Mouse (Mus musculus) CH12.LX (cell line): ENCODE data around the gene Asic4. TPM values are rescaled to one million over a fixed set of nuclear protein-coding genes. Genes with fewer than 3 reads are reported as not detected.

Experiments used
- DNase-seq: peaks from one replicate; pipeline ENCODE4 v3.0.0-alpha.2; 2013; ENCODE audit errors: extremely low read depth
- H3K27ac ChIP-seq: 2 replicates; pipeline ENCODE4 v1.5.1; 2012; ENCODE audit warnings: low read depth, mild to moderate bottlenecking, control low read depth, moderate library complexity; ENCODE audit not compliant: insufficient read depth
- H3K27me3 ChIP-seq: replicated peaks from 2 replicates; pipeline ENCODE3; 2012; ENCODE audit warnings: inconsistent platforms
- H3K36me3 ChIP-seq, 2 experiments: replicated peaks in 1 of 2; 2 replicates each; pipeline versions ENCODE3 to v1.6.1; 2012; ENCODE audit warnings: inconsistent platforms in 1 of 2, low read length in 1 of 2, mild to moderate bottlenecking in 1 of 2, mixed read lengths in 1 of 2, moderate library complexity in 1 of 2; ENCODE audit not compliant: control insufficient read depth in 1 of 2, insufficient read depth in 1 of 2
- H3K4me1 ChIP-seq, 2 experiments: 2 replicates each; pipeline ENCODE4 v1.6.1; 2012; ENCODE audit warnings: inconsistent platforms in 1 of 2, moderate library complexity in 1 of 2; ENCODE audit not compliant: insufficient read depth in 2 of 2, control insufficient read depth in 1 of 2
- H3K4me2 ChIP-seq: 2 replicates; pipeline ENCODE4 v1.6.1; 2012; ENCODE audit warnings: low read depth, mild to moderate bottlenecking, control low read depth; ENCODE audit not compliant: poor library complexity, insufficient read depth, severe bottlenecking
- H3K4me3 ChIP-seq, 3 experiments: fragments of 150-350 bp in 1 of 3; sonication (generic) in 1 of 3; replicated peaks in 1 of 3; 2 replicates each; pipeline versions ENCODE3 to v1.5.1; 2011 to 2012; ENCODE audit warnings: low read depth in 2 of 3, low read length in 2 of 3, mild to moderate bottlenecking in 2 of 3, moderate library complexity in 2 of 3, control low read depth in 1 of 3, improper control_type of control experiment in 1 of 3, inconsistent platforms in 1 of 3, mixed read lengths in 1 of 3; ENCODE audit not compliant: poor library complexity in 1 of 3
- H3K79me2 ChIP-seq: replicated peaks from 2 replicates; pipeline ENCODE4 v1.6.1; 2012; ENCODE audit warnings: mild to moderate bottlenecking, moderate library complexity; ENCODE audit not compliant: control insufficient read depth, poor library complexity, insufficient read depth, severe bottlenecking; ENCODE audit errors: extremely low read depth
- H3K9ac ChIP-seq: 2 replicates; pipeline ENCODE4 v1.6.1; 2012; ENCODE audit warnings: low read depth, mild to moderate bottlenecking, control low read depth, moderate library complexity; ENCODE audit not compliant: insufficient read depth
- H3K9me3 ChIP-seq: replicated peaks from 2 replicates; pipeline ENCODE3; 2012; ENCODE audit warnings: low read length, inconsistent platforms, mixed read lengths
- BHLHE40 ChIP-seq: IDR thresholded peaks from 2 replicates; pipeline ENCODE4 v1.6.1; 2011; ENCODE audit warnings: mild to moderate bottlenecking, low read depth, low read length, improper control_type of control experiment
- CHD1 ChIP-seq: IDR thresholded peaks from 2 replicates; pipeline ENCODE4 v1.6.1; 2012; ENCODE audit warnings: low read depth, low read length, improper control_type of control experiment, inconsistent platforms
- CTCF ChIP-seq, 2 experiments: IDR thresholded peaks in 1 of 2; conservative IDR thresholded peaks in 1 of 2; 2 replicates each; pipeline ENCODE4 v1.5.1; 2011 to 2012; ENCODE audit warnings: low read depth in 2 of 2, low read length in 2 of 2, improper control_type of control experiment in 1 of 2, inconsistent platforms in 1 of 2, mild to moderate bottlenecking in 1 of 2, moderate library complexity in 1 of 2
- EP300 ChIP-seq: IDR thresholded peaks from 2 replicates; pipeline ENCODE4 v1.6.1; 2011; ENCODE audit warnings: low read length, improper control_type of control experiment
- GABPA ChIP-seq: IDR thresholded peaks from 2 replicates; pipeline ENCODE4 v1.6.1; 2012; ENCODE audit warnings: low read depth, low read length, improper control_type of control experiment, inconsistent platforms; ENCODE audit not compliant: insufficient replicate concordance
- HCFC1 ChIP-seq: IDR thresholded peaks from 2 replicates; pipeline ENCODE4 v1.6.1; 2012; ENCODE audit warnings: low read depth, mild to moderate bottlenecking, inconsistent platforms, low read length, improper control_type of control experiment
- IRF4 ChIP-seq: IDR thresholded peaks from 2 replicates; pipeline ENCODE4 v1.6.1; 2014; ENCODE audit warnings: low read depth, mild to moderate bottlenecking, inconsistent platforms, low read length, improper control_type of control experiment
- JUN ChIP-seq: IDR thresholded peaks from 2 replicates; pipeline ENCODE4 v1.6.1; 2011; ENCODE audit warnings: low read depth, mild to moderate bottlenecking, low read length, improper control_type of control experiment, moderate library complexity; ENCODE audit not compliant: insufficient read depth
- JUND ChIP-seq: conservative IDR thresholded peaks from 2 replicates; pipeline ENCODE4 v1.6.1; 2011; ENCODE audit warnings: low read depth, low read length, improper control_type of control experiment
- MAX ChIP-seq: IDR thresholded peaks from 2 replicates; pipeline ENCODE4 v1.6.1; 2011; ENCODE audit warnings: low read length, improper control_type of control experiment
- MAZ ChIP-seq: IDR thresholded peaks from 2 replicates; pipeline ENCODE4 v1.6.1; 2012; ENCODE audit warnings: low read depth, mild to moderate bottlenecking, inconsistent platforms, low read length, improper control_type of control experiment, moderate library complexity
- MEF2A ChIP-seq: IDR thresholded peaks from 2 replicates; pipeline ENCODE4 v1.6.1; 2014; ENCODE audit warnings: low read depth, mild to moderate bottlenecking, inconsistent platforms, low read length, improper control_type of control experiment, borderline replicate concordance
- MXI1 ChIP-seq: IDR thresholded peaks from 2 replicates; pipeline ENCODE4 v1.6.1; 2011; ENCODE audit warnings: mild to moderate bottlenecking, low read depth, low read length, improper control_type of control experiment
- MYC ChIP-seq: IDR thresholded peaks from 2 replicates; pipeline ENCODE4 v1.6.1; 2011; ENCODE audit warnings: low read depth, mild to moderate bottlenecking, improper control_type of control experiment, low read length
- NELFE ChIP-seq: IDR thresholded peaks from 2 replicates; pipeline ENCODE4 v1.6.1; 2011; ENCODE audit warnings: low read depth, low read length, improper control_type of control experiment
- POLR2A ChIP-seq: IDR thresholded peaks from 2 replicates; pipeline ENCODE4 v1.6.1; 2011; ENCODE audit warnings: low read depth, mild to moderate bottlenecking, improper control_type of control experiment, low read length
- POLR2AphosphoS2 ChIP-seq: IDR thresholded peaks from 2 replicates; pipeline ENCODE4 v1.6.1; 2011; ENCODE audit warnings: low read depth, low read length, improper control_type of control experiment
- RCOR1 ChIP-seq: conservative IDR thresholded peaks from 2 replicates; pipeline ENCODE4 v1.6.1; 2012; ENCODE audit warnings: low read depth, mild to moderate bottlenecking, inconsistent platforms, low read length, improper control_type of control experiment
- SIN3A ChIP-seq: IDR thresholded peaks from 2 replicates; pipeline ENCODE4 v1.6.1; 2012; ENCODE audit warnings: low read length, improper control_type of control experiment, inconsistent platforms
- TBP ChIP-seq: conservative IDR thresholded peaks from 2 replicates; pipeline ENCODE4 v1.6.1; 2011; ENCODE audit warnings: low read depth, low read length, improper control_type of control experiment
- TCF12 ChIP-seq: IDR thresholded peaks from 2 replicates; pipeline ENCODE4 v1.6.1; 2014; ENCODE audit warnings: low read depth, mild to moderate bottlenecking, inconsistent platforms, low read length, improper control_type of control experiment
- UBTF ChIP-seq: IDR thresholded peaks from 2 replicates; pipeline ENCODE4 v1.6.1; 2012; ENCODE audit warnings: low read depth, mild to moderate bottlenecking, inconsistent platforms, low read length, improper control_type of control experiment, moderate library complexity
- USF1 ChIP-seq: IDR thresholded peaks from 2 replicates; pipeline ENCODE4 v1.6.1; 2014; ENCODE audit warnings: low read depth, mild to moderate bottlenecking, inconsistent platforms, low read length, improper control_type of control experiment
- USF2 ChIP-seq: conservative IDR thresholded peaks from 2 replicates; pipeline ENCODE4 v1.6.1; 2011; ENCODE audit warnings: low read depth, low read length, improper control_type of control experiment
- ZC3H11A ChIP-seq: IDR thresholded peaks from 2 replicates; pipeline ENCODE4 v1.6.1; 2012; ENCODE audit warnings: low read depth, mild to moderate bottlenecking, inconsistent platforms, low read length, improper control_type of control experiment
- ZKSCAN1 ChIP-seq: IDR thresholded peaks from 2 replicates; pipeline ENCODE4 v1.6.1; 2012; ENCODE audit warnings: low read depth, inconsistent platforms, low read length, improper control_type of control experiment, borderline replicate concordance
- dilution Hi-C: fragments of 300-500 bp; cut with MboI; formaldehyde crosslinking; loops from 2 replicates; pipeline ENCODE4 v1.14.3; 2020; ENCODE audit warnings: low sequenced_read_pairs; ENCODE audit not compliant: extremely low pct_unique_long_range_greater_than_20kb, extremely low pct_ligation_motif_present
- in situ Hi-C: fragments of 300-500 bp; cut with MboI; formaldehyde crosslinking; loops from 3 replicates; pipeline ENCODE4 v1.14.3; 2019; ENCODE audit warnings: low sequenced_read_pairs, low pct_ligation_motif_present, low pct_unique_long_range_greater_than_20kb, mixed read lengths
- polyA plus RNA-seq: library from polyadenylated mRNA; unstranded; fragments of >175 nt; gene quantifications from 2 replicates; pipeline ENCODE4 v1.2.1, GENCODE M21; 2012; ENCODE audit warnings: low read depth; ENCODE audit not compliant: insufficient read length
- total RNA-seq, 2 experiments: library from RNA; depleted of rRNA; stranded (reverse); fragments of 300-350 nt in 1 of 2; fragments of >200 nt in 1 of 2; gene quantifications; 2 replicates each; pipeline ENCODE4 v1.2.3; 2012 to 2014

Asic4 gene
- total and polyA plus RNA-seq, 3 experiments, result not detected

DNA sequence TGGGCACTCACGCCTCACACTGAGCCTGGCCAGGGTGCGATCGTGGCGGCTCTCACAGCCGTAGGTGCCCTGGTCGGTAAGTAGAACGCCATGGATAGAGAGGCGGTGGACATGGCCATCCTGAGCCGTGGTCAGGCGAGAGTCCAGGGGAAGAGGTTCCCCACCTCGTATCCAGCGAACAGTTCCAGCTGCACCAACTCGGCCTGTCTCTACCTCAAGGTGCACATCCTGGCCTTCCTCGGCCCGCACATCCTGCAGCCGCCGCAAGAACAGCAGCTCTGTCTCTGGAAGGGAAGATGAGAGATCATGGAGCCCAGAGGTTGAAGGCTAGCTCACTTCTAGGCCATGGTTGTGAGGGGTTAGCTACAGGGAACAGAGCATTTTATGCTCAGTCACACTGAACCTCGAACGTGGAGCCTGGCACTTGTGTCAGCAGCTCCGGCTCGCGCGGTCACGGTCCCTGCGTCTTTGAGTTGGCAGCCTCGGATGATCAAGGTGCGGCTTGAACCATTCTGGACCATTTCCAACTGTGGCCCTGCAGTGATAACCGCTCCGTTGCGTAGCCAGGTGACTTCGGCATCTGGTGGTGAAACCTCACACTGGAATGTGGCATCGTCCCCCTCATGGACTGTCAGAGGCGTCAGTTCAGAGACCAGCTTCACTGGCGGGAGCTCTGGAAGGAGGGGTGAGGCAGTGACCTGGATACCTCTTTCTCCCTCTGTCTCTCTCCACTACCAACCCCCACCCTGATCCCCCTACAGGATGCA lies 40.7 kb downstream of the Asic4 start:
- DNase-seq, result no peak
- Histone ChIP-seq H3K36me3 (no peaks in the 10 kb centered on the region), H3K9me3 (no peaks in the 10 kb centered on the region), H3K4me3 (no peak overlapping the region), H3K4me1 (peaks cover 17 to 20% of the 10 kb centered on the region in 2 experiments), H3K27me3 (peaks cover 73% of the 10 kb centered on the region), H3K9ac (no peak overlapping the region), H3K79me2 (no peaks in the 10 kb centered on the region), H3K4me2 (no peak overlapping the region), H3K27ac (no peak overlapping the region)
- dilution Hi-C loops, result no loop called here
- TF ChIP-seq POLR2AphosphoS2 (no peak), IRF4 (no peak), SIN3A (no peak), MYC (no peak), TBP (no peak), BHLHE40 (no peak), MXI1 (no peak), JUN (no peak), CHD1 (no peak), POLR2A (no peak), TCF12 (no peak), UBTF (no peak), MEF2A (no peak), MAX (no peak), GABPA (no peak), ZC3H11A (no peak)
- in situ Hi-C loops, result no loop called here

GRCm38 (mm10) chr1:75492579-75493170 lies 42.4 kb downstream of the Asic4 start:
- dilution Hi-C loops (no loop called here), in situ Hi-C loops (no loop called here)
- DNase-seq, result no peak
- H3K4me3 ChIP-seq, result no peak overlapping the region
- H3K27ac ChIP-seq, result no peak overlapping the region
- H3K27me3 ChIP-seq, result peaks cover 62% of the 10 kb centered on the region
- H3K36me3 ChIP-seq, result no peaks in the 10 kb centered on the region
- H3K9ac ChIP-seq, result no peak overlapping the region
- no peaks in the 10 kb centered on the region for H3K9me3 ChIP-seq
- H3K4me1 ChIP-seq, result peaks cover 8 to 13% of the 10 kb centered on the region in 2 experiments; a peak in 3 of 4 replicates
- no peaks in the 10 kb centered on the region for H3K79me2 ChIP-seq
- TF ChIP-seq USF2, result no peak
- no peak for TF ChIP-seq MYC
- TF ChIP-seq JUND, result no peak
- TF ChIP-seq BHLHE40, result no peak
- no peak for TF ChIP-seq CHD1
- TF ChIP-seq EP300, result no peak
- TF ChIP-seq TBP, result no peak
- TF ChIP-seq TCF12, result no peak
- TF ChIP-seq MAZ, result no peak
- no peak for TF ChIP-seq POLR2A
- TF ChIP-seq MXI1, result no peak
- TF ChIP-seq NELFE, result no peak
- no peak for TF ChIP-seq HCFC1
- TF ChIP-seq ZKSCAN1, result no peak
- TF ChIP-seq CTCF (conservative IDR thresholded peaks at IDR 0.05 in 1 of 2, IDR thresholded peaks at IDR 0.05 in 1 of 2; ENCODE audit: low read depth in 2 of 2, low read length in 2 of 2), result no peak
- no peak for TF ChIP-seq RCOR1
- no peak for TF ChIP-seq UBTF
- TF ChIP-seq USF1, result no peak
- no peak for TF ChIP-seq POLR2AphosphoS2
- no peak for TF ChIP-seq GABPA
- H3K4me2 ChIP-seq, result no peak overlapping the region
